Mouse (Mus musculus) lung, adult 10 weeks (tissue): ENCODE data around the gene Itgb3. TPM values are rescaled to one million over a fixed set of nuclear protein-coding genes. Genes with fewer than 3 reads are reported as not detected.

Experiments used
- polyA plus RNA-seq: library from polyadenylated mRNA; stranded (reverse); fragments of 350-450 nt; fragmentation: Illumina TruSeq; extraction: RNeasy Lipid Tissue Mini Kit (QIAGEN cat#74804); gene quantifications from one replicate; pipeline ENCODE4 v1.2.3, GENCODE M21; 2014; ENCODE audit warnings: low read depth, low replicate concordance; ENCODE audit not compliant: insufficient read depth

Itgb3 gene
- polyA plus RNA-seq, result 5.7 TPM

DNA sequence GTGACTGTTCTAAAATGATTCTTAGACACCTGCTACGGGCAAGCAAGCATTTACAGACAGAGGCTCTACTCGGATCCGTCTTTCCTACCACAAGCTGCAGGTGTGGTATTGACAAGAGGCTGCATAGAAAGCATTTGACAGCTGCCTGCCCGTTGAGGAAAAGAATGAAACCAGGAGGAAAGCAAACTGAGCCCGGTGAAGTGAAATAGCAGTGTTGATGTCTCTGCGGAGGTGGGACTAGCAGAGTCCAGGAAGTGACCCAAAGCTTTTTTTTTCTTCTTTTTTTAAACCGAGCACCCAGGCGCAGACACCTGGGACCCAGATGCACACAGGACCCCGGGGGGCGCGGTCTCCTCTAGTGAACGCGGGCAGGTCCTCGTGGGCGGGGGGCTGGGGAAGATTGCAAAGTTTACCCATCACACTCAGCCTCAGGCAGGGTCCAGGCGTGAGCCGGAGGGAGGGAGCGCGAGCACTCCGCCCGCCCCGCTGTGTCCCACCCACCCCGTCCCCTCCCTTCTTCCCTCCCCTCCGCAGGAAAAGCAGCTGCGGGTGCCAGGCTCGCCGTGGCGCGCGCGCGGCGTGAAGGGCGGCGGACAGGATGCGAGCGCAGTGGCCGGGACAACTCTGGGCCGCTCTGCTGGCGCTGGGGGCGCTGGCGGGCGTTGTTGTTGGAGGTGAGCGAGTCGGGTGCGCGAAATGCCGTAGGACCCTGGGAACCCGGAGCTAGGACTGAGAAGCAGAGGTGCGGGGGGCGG lies at the start of gene Itgb3:
Gene Itgb3, plus strand, starts transcription at position 510 of the 755 bp plus-strand sequence.

DNA sequence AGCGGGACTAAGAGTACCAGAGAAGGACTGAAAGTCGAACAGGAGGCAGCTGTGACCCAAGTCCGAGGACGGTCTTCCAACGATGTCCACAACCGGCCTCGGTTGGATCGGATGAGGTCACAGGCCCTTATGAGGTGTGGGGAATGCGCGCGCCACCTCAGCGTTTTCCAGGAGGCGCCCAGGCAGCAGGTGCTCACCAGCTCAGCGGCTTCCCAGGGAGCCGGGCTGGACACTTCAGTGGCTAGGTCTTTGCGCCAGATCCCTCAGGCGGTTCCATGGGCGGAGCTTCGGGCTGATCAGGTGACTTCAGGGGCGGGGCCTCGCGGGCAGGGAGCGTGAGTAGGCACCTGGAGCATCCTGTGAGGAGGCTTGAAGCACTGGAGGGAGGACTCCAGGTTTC lies 77.7 kb downstream of the Itgb3 start, which contains the start of gene Gm11639:
Gene Gm11639, plus strand, starts transcription at position 160 of the 400 bp plus-strand sequence.

Other genes starting within 250 kb of the Itgb3 start
- 11.5 TPM for gene Kansl1, start 139.1 kb upstream of the Itgb3 start, polyA plus RNA-seq
- gene Cdc27, start 57.4 kb upstream of the Itgb3 start, polyA plus RNA-seq, result 8.2 TPM
- 276 TPM for gene Myl4, start 57.3 kb upstream of the Itgb3 start, polyA plus RNA-seq
- not detected for gene Gm11639, start 77.7 kb downstream of the Itgb3 start, polyA plus RNA-seq